Mouse (Mus musculus): Measurements from ENCODE around the gene Ell.
A peak's percentile ranks its signal among the peaks of the same experiment; 100 is the strongest.
"Not testable (repeated sequence)": the region's sequence is repeated elsewhere in the genome, so short reads cannot be mapped to it uniquely, and the experiment has no call there.

The Ell gene

GRCm38 (mm10) chr8:70563763-70564387 is 24.6 kb downstream of the Ell start:
- no peak for DNase-seq (ENCODE audit: low read depth, low spot score)

- no peak for DNase-seq (ENCODE audit: low read depth, low spot score)
These were observed 25.5 kb downstream of the Ell start for GRCm38 (mm10) chr8:70564696-70565235.

GRCm38 (mm10) chr8:70565561-70565960 is 26.3 kb downstream of the Ell start:
- DNase-seq (ENCODE audit: low read depth, low spot score) = no peak

GRCm38 (mm10) chr8:70570360-70570759 is 31.1 kb downstream of the Ell start:
- DNase-seq (ENCODE audit: low read depth, low spot score) = no peak

GRCm38 (mm10) chr8:70570990-70571389 is 31.7 kb downstream of the Ell start:
- DNase-seq (ENCODE audit: low read depth, low spot score) = no peak

GRCm38 (mm10) chr8:70574302-70574701 is 35.0 kb downstream of the Ell start:
- no peak for DNase-seq (ENCODE audit: low read depth, low spot score)

- peak; percentile 37 for DNase-seq (ENCODE audit: low read depth, low spot score)
These were observed 35.7 kb downstream of the Ell start for GRCm38 (mm10) chr8:70574915-70575314.

- DNase-seq (ENCODE audit: low read depth, low spot score) = no peak
These were observed 38.0 kb downstream of the Ell start for GRCm38 (mm10) chr8:70577207-70577606.

GRCm38 (mm10) chr8:70583476-70584387 is 44.5 kb downstream of the Ell start:
- DNase-seq (ENCODE audit: low read depth, low spot score) = no peak

- DNase-seq (ENCODE audit: low read depth, low spot score) = no peak
These were observed 45.5 kb downstream of the Ell start for GRCm38 (mm10) chr8:70584606-70585257.

- DNase-seq (ENCODE audit: low read depth, low spot score) = peak; percentile 65
These were observed 46.0 kb downstream of the Ell start for GRCm38 (mm10) chr8:70585258-70585652.

- DNase-seq (ENCODE audit: low read depth, low spot score) = not testable (repeated sequence)
These were observed 48.7 kb downstream of the Ell start for GRCm38 (mm10) chr8:70587955-70588354.

GRCm38 (mm10) chr8:70591569-70591968 is 52.3 kb downstream of the Ell start:
- DNase-seq (ENCODE audit: low read depth, low spot score) = no peak

- no peak for DNase-seq (ENCODE audit: low read depth, low spot score)
These were observed 53.9 kb downstream of the Ell start for GRCm38 (mm10) chr8:70593173-70593572.

- peak; percentile 98 for DNase-seq (ENCODE audit: low read depth, low spot score)
These were observed 54.8 kb downstream of the Ell start, which contains the start of gene Isyna1 for GRCm38 (mm10) chr8:70593961-70594609. Gene Isyna1 (plus strand): TSS chr8:70594373.

- DNase-seq (ENCODE audit: low read depth, low spot score) = peak; percentile 84
These were observed 55.6 kb downstream of the Ell start for GRCm38 (mm10) chr8:70594621-70595564.

- no peak for DNase-seq (ENCODE audit: low read depth, low spot score)
These were observed 56.6 kb downstream of the Ell start for GRCm38 (mm10) chr8:70595811-70596210.

GRCm38 (mm10) chr8:70596216-70596615 is 57.0 kb downstream of the Ell start:
- DNase-seq (ENCODE audit: low read depth, low spot score) = no peak

- peak; percentile 62 for DNase-seq (ENCODE audit: low read depth, low spot score)
These were observed 57.6 kb downstream of the Ell start for GRCm38 (mm10) chr8:70596775-70597416.

Measured in R1 (cell line).